Mouse (Mus musculus) brain, embryonic 14.5 days (tissue): Measurements from ENCODE around the gene Rab40c. TPM values are rescaled to one million over a fixed set of nuclear protein-coding genes. Genes with fewer than 3 reads are reported as not detected.

Experiments
- DNase-seq: peaks from one replicate; pipeline ENCODE4 v3.0.0-alpha.2; 2011; ENCODE audit warnings: low read depth
- CTCF ChIP-seq: fragments of 200-500 bp; IDR thresholded peaks from 2 replicates; pipeline ENCODE4 v1.5.1; 2012; ENCODE audit warnings: inconsistent platforms, mild to moderate bottlenecking, moderate library complexity, borderline replicate concordance; ENCODE audit not compliant: insufficient read depth, insufficient read length; ENCODE audit errors: extremely low read depth
- POLR2A ChIP-seq: fragments of 200-500 bp; IDR thresholded peaks from 2 replicates; pipeline ENCODE4 v1.6.1; 2012; ENCODE audit warnings: mild to moderate bottlenecking, inconsistent platforms, borderline replicate concordance; ENCODE audit not compliant: poor library complexity, insufficient read depth, insufficient read length, severe bottlenecking; ENCODE audit errors: extremely low read depth
- polyA plus RNA-seq: library from polyadenylated mRNA; depleted of rRNA; stranded (reverse); fragments of >200 nt; gene quantifications from 2 replicates; pipeline ENCODE4 v1.2.3, GENCODE M21; 2012

Gene Rab40c
- polyA plus RNA-seq, 1 experiment, result 88.3 TPM

- no peak for DNase-seq
- TF ChIP-seq CTCF, result no peak
- TF ChIP-seq POLR2A, result no peak
Measured at GRCm38 (mm10) chr17:25887467-25887866, 32.1 kb downstream of the Rab40c start.

- no peak for DNase-seq
- TF ChIP-seq POLR2A, result no peak
- no peak for TF ChIP-seq CTCF
Measured at GRCm38 (mm10) chr17:25886806-25887205, 32.7 kb downstream of the Rab40c start.

DNA sequence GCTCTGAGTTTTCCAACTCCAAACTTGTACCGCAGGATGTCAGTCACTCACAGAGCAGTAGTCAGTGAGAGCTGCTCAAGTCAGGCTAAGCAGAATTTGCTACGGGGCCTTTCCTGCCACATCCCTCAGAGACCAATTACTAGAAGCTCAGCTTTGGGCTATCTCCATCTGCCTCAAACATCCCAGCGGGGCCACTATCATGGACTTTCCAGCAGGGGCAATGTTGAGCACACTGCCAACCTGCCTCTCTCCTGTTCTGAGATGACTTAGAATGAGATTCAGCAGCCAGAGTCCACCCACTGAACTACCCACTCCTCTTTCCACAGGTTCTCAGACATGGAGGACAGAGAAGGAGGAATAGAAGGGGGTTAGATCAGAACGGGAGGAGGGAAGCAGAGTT lies 33.9 kb downstream of the Rab40c start:
- no peak for DNase-seq

GRCm38 (mm10) chr17:25883824-25884223 lies 35.7 kb downstream of the Rab40c start:
- TF ChIP-seq CTCF (no peak), POLR2A (no peak)
- DNase-seq, result no peak

More for the DNA sequence above, 33.9 kb downstream of the Rab40c start:
- TF ChIP-seq CTCF, result peak; percentile 48; the same call in 1 of the 2 replicates
- TF ChIP-seq POLR2A, result no peak

DNA sequence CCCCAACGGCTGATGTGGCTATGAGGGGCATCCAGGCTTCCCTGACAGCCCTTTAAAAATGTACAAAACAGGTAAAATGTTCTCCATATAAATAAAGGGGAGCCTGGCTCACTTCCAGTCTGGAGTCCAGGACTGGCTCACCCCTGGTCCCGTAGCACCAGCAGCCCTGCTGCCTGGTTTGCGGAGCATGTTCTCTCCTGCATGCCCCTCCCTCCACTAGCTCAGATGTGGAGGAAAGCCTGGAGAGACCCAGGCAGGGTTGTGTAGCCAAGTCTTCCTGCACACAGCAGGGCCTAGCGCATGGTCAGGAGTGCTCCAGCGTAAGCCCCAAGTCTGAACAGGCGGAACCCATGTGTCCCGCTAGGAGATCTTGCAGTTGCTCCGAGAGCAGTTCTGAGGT lies 36.3 kb downstream of the Rab40c start:
- TF ChIP-seq POLR2A, result no peak
- DNase-seq, result no peak

- no peak for TF ChIP-seq POLR2A
- no peak for TF ChIP-seq CTCF
- no peak for DNase-seq
Measured at GRCm38 (mm10) chr17:25882306-25882705, 37.2 kb downstream of the Rab40c start.

GRCm38 (mm10) chr17:25881691-25882090 lies 37.8 kb downstream of the Rab40c start:
- no peak for DNase-seq
- TF ChIP-seq CTCF, result no peak
- TF ChIP-seq POLR2A, result no peak

GRCm38 (mm10) chr17:25880913-25881641 lies 38.5 kb downstream of the Rab40c start:
- no peak for TF ChIP-seq CTCF
- no peak for TF ChIP-seq POLR2A
- DNase-seq, result no peak

DNA sequence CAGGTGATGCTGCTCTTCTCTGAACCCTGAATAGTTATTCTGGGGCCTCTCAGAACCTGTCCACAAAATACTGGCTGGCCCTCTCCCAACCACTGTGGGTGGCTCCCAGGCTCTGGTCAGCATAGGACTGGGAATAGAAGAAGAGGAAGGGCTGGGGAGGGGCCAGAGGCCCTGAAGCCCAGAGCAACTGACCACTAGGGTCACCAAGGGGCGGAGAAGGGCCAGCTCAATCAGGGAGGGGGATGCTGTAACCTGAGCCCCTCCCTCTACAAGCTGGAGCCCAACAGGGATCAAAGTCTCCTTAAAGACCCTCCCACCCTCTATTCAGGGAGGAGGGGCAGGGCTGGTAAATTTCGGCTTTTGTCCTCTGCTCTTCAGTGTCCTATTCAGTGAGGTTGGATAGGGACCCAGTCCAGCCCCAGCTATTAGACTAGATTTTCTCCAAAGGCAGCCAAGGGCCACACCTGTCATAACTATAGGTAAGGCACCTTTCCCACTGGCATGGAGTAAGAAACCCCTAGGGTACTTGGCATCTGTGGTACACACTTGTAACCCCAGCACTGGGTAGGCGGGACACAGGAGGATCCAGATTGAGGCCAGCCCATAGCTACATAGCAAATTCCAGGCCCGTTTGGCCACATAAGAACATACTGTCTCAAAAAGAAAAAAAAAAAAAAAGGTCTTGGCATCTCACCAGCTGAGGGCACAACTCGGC lies 39.2 kb downstream of the Rab40c start, which contains the start of gene Wfikkn1:
Gene Wfikkn1, minus strand, starts transcription at position 663 of the 715 bp plus-strand sequence.
- no peak for TF ChIP-seq POLR2A
- no peak for TF ChIP-seq CTCF
- no peak for DNase-seq

DNA sequence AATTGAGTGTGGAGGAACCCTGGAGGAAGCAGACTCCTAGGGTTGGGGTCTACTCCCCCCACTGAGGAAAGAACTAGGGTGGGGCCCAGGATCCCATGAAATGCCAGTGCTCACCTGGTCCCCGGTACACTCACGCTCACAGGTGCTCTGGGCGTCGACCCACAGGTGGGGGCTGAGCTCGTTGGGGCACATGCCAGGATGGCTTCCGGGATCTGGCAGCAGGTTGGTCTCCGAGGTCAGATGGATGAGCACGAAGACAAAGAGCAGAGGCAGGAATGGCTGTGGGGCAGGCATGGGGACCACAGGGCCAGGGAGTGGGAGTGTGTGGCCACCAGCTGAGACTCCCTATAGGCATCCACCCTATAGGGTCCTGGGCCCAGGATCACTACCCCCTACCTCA lies 39.8 kb downstream of the Rab40c start:
- no peak for TF ChIP-seq CTCF
- no peak for TF ChIP-seq POLR2A
- no peak for DNase-seq

DNA sequence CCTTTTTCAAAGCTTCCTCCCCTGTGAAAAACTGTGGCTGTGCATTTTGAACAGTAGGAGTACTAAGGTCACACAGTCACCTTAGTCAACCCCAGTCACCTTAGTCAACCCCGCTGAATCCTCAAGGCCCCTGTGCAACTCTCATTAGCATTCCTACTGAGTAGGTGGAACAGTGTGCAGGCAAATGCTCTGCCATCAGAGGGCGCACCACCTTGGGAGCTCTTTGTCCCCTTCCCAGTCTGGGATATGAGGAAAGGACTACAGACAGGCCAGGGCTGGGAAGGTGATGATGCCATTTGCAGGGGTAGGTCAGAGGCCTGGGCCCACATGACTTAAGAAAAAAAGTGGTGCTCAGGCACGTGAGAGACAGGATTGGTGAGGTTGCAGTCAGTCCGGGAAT lies 40.3 kb downstream of the Rab40c start:
- TF ChIP-seq POLR2A (no peak), CTCF (peak; percentile 48; the same call in 1 of the 2 replicates)
- DNase-seq, result no peak

GRCm38 (mm10) chr17:25878611-25879180 lies 40.8 kb downstream of the Rab40c start:
- TF ChIP-seq POLR2A (no peak), CTCF (no peak)
- DNase-seq, result no peak
